In genomic region chr6:66535966-66536365, GRCm38 (mm10) we compare ENCODE assay signal across 7 mouse cellular contexts. TPM values are rescaled to one million over a fixed set of nuclear protein-coding genes. Genes with fewer than 3 reads are reported as not detected.
DNase-seq lines count a peak whose midpoint lies in the region; ATAC-seq lines count a peak whose summit lies in the region.

No protein-coding gene starts in this region.

- H3K27ac ChIP-seq in lung, embryonic 15.5 days, result peak overlapping the region; percentile 91
- peak overlapping the region; percentile 72; the same call in 1 of the 2 replicates for H3K27ac ChIP-seq in embryonic facial prominence, embryonic 14.5 days (replicated peaks; ENCODE audit: low read depth, low read length)
- peak overlapping the region; percentile 87; the same call in 1 of the 2 replicates for H3K27ac ChIP-seq in limb, embryonic 12.5 days
- no peak overlapping the region for H3K27ac ChIP-seq in stomach, embryonic 14.5 days (ENCODE audit: low read length)

- H3K9me3 ChIP-seq in lung, embryonic 15.5 days, result no peaks in the 10 kb centered on the region
- no peaks in the 10 kb centered on the region for H3K9me3 ChIP-seq in embryonic facial prominence, embryonic 14.5 days (ENCODE audit: control insufficient read depth, low read length)
- H3K9me3 ChIP-seq in limb, embryonic 12.5 days, result no peaks in the 10 kb centered on the region
- H3K9me3 ChIP-seq in stomach, embryonic 14.5 days (ENCODE audit: control insufficient read depth, low read depth, low read length), result no peaks in the 10 kb centered on the region

- H3K4me2 ChIP-seq in lung, embryonic 15.5 days, result peak overlapping the region; percentile 58
- peak overlapping the region; percentile 75 for H3K4me2 ChIP-seq in embryonic facial prominence, embryonic 14.5 days (ENCODE audit: low read depth, low read length)
- H3K4me2 ChIP-seq in limb, embryonic 12.5 days, result peak overlapping the region; percentile 69
- H3K4me2 ChIP-seq in stomach, embryonic 14.5 days (replicated peaks; ENCODE audit: low read depth, low read length), result peak overlapping the region; percentile 65

- peaks cover 18% of the 10 kb centered on the region for H3K36me3 ChIP-seq in lung, embryonic 15.5 days
- peaks cover 27% of the 10 kb centered on the region for H3K36me3 ChIP-seq in embryonic facial prominence, embryonic 14.5 days (ENCODE audit: control insufficient read depth, insufficient read depth, low read length)
- peaks cover 23% of the 10 kb centered on the region for H3K36me3 ChIP-seq in limb, embryonic 12.5 days
- peaks cover 14% of the 10 kb centered on the region for H3K36me3 ChIP-seq in stomach, embryonic 14.5 days (ENCODE audit: control insufficient read depth, insufficient read depth, low read length)

- DNase-seq in lung, postnatal 4 days, result no peak
- peak; percentile 4 for DNase-seq in embryonic facial prominence, embryonic 14.5 days (ENCODE audit: low spot score)
- no peak for DNase-seq in cerebellum, adult 9-10 months
- DNase-seq in cerebellum, adult 11 months, result no peak

- H3K27me3 ChIP-seq in lung, embryonic 15.5 days, result no peaks in the 10 kb centered on the region
- no peaks in the 10 kb centered on the region for H3K27me3 ChIP-seq in embryonic facial prominence, embryonic 14.5 days (replicated peaks; ENCODE audit: control insufficient read depth, insufficient read depth, low read length)
- H3K27me3 ChIP-seq in limb, embryonic 12.5 days, result no peaks in the 10 kb centered on the region
- no peaks in the 10 kb centered on the region for H3K27me3 ChIP-seq in stomach, embryonic 14.5 days (ENCODE audit: control insufficient read depth, insufficient read depth, low read length)

- WGBS in lung, embryonic 15.5 days, result 13% methylated on average over 7 of the region's 7 CpGs
- WGBS in embryonic facial prominence, embryonic 14.5 days, result 14% methylated on average over 7 of the region's 7 CpGs
- WGBS in limb, embryonic 12.5 days, result 15% methylated on average over 7 of the region's 7 CpGs
- 12% methylated on average over 7 of the region's 7 CpGs for WGBS in stomach, embryonic 14.5 days

- H3K9ac ChIP-seq in lung, embryonic 15.5 days, result peak overlapping the region; percentile 80
- peak overlapping the region; percentile 70 for H3K9ac ChIP-seq in embryonic facial prominence, embryonic 14.5 days (ENCODE audit: low read depth, low read length)
- H3K9ac ChIP-seq in limb, embryonic 12.5 days (replicated peaks), result peak overlapping the region; percentile 79
- H3K9ac ChIP-seq in stomach, embryonic 14.5 days (replicated peaks; ENCODE audit: low read depth, low read length), result peak overlapping the region; percentile 26

- no peak for ATAC-seq in lung, embryonic 15.5 days (ENCODE audit: borderline replicate concordance, extremely low read depth, low FRiP score, low TSS enrichment)
- no peak for ATAC-seq in embryonic facial prominence, embryonic 14.5 days (ENCODE audit: low read depth)
- no peak for ATAC-seq in limb, embryonic 12.5 days (ENCODE audit: insufficient number of reproducible peaks, insufficient read depth, low FRiP score, low TSS enrichment, low read depth)
- no peak for ATAC-seq in stomach, embryonic 14.5 days (ENCODE audit: insufficient number of reproducible peaks, insufficient read depth, low FRiP score, low read depth)

- H3K4me1 ChIP-seq in lung, embryonic 15.5 days, result peaks cover 9% of the 10 kb centered on the region
- H3K4me1 ChIP-seq in embryonic facial prominence, embryonic 14.5 days (ENCODE audit: control insufficient read depth, insufficient read depth, low read length), result peaks cover 9% of the 10 kb centered on the region
- H3K4me1 ChIP-seq in limb, embryonic 12.5 days (replicated peaks), result peaks cover 15% of the 10 kb centered on the region
- H3K4me1 ChIP-seq in stomach, embryonic 14.5 days (ENCODE audit: control insufficient read depth, insufficient read depth, low read length), result 0 out of 2 replicates have a peak, but pooled peaks cover 3% of the 10 kb centered on the region

- peak overlapping the region; percentile 83 for H3K4me3 ChIP-seq in lung, embryonic 15.5 days
- H3K4me3 ChIP-seq in embryonic facial prominence, embryonic 14.5 days (ENCODE audit: low read depth, low read length), result peak overlapping the region; percentile 60
- H3K4me3 ChIP-seq in limb, embryonic 12.5 days (replicated peaks), result peak overlapping the region; percentile 80
- H3K4me3 ChIP-seq in stomach, embryonic 14.5 days (ENCODE audit: low read depth, low read length), result peak overlapping the region; percentile 48

RNA-seq across cellular contexts. Expression of gene Mad2l1, which starts 0.8 kb away (rescaled TPM):
- 143 and 144 TPM in 2 replicates for polyA plus RNA-seq in lung, embryonic 15.5 days (2015; fragmentation: Nextera tagmentation; extraction: Ambion mirVana)
- polyA plus RNA-seq in embryonic facial prominence, embryonic 14.5 days (2014; fragmentation: Nextera tagmentation; extraction: Ambion mirVana), result 69.6 and 76.1 TPM in 2 replicates
- 107 and 113 TPM in 2 replicates for polyA plus RNA-seq in limb, embryonic 12.5 days (2016; fragmentation: Nextera tagmentation; extraction: Ambion mirVana)
- 107 and 108 TPM in 2 replicates for polyA plus RNA-seq in stomach, embryonic 14.5 days (2014; fragmentation: Nextera tagmentation; extraction: Ambion mirVana)

RNA-seq across cellular contexts. Expression of gene Vmn1r32, which starts 23.9 kb away (rescaled TPM):
- polyA plus RNA-seq in lung, embryonic 15.5 days (2015; fragmentation: Nextera tagmentation; extraction: Ambion mirVana), result 0.07 TPM in 1 of 2 replicates, not detected in the other
- 0.10 TPM in 1 of 2 replicates, not detected in the other for polyA plus RNA-seq in embryonic facial prominence, embryonic 14.5 days (2014; fragmentation: Nextera tagmentation; extraction: Ambion mirVana)
- 0.18 TPM in 1 of 2 replicates, not detected in the other for polyA plus RNA-seq in limb, embryonic 12.5 days (2016; fragmentation: Nextera tagmentation; extraction: Ambion mirVana)
- polyA plus RNA-seq in stomach, embryonic 14.5 days (2014; fragmentation: Nextera tagmentation; extraction: Ambion mirVana), result 0.15 and 0.26 TPM in 2 replicates

Comparison
In these comparisons a context has a peak if more than half of its experiments do, and no peak if none do; other contexts are left out.
1. H3K9ac ChIP-seq: peak in every context shown above with its lines; median percentile 80 in lung, embryonic 15.5 days; 79 in limb, embryonic 12.5 days; 70 in embryonic facial prominence, embryonic 14.5 days; 26 in stomach, embryonic 14.5 days.